Mouse (Mus musculus): Measurements from ENCODE around the gene Fgfr2. TPM values are rescaled to one million over a fixed set of nuclear protein-coding genes. Genes with fewer than 3 reads are reported as not detected.

The Fgfr2 gene
- polyA plus RNA-seq, 1 experiment from 2014 or later, result 20.3 TPM

DNA sequence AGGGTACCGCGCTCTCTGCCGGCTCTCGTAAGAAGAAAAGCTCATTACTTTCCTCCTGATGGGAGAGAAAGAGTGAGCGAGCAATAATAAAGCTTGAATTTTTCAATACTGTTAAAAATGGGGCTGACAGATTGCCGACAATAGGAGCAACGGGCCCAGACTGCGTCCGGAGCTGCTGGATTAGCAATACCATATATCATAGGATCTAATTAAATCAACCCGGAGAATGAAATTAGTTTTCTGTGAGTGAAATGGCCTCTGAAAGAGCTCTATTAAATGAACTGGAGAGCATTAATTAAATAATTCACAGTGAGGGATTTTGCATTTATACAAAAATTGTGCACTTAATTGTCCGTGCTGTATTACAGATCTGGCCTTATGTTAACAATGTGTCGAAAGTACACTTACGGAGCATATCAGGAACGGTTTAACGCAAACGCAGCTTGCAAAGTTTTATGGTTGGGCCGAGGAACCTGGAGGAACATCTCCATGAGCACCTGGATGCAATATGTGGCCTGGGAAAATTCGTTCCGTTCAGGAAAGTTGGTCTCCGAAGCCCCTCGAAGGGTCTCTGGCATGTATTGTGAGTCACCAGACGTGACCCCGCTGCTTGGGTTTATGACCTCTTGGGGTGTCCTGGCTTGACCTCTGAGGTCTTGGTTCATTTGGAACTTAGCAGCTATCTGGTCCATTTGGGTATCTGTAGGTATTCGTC lies 1344.7 kb downstream of the Fgfr2 start:
- Histone ChIP-seq H3K36me3 (ENCODE audit: control insufficient read depth, insufficient read depth) (no peaks in the 10 kb centered on the region), H3K27ac (ENCODE audit: low read length) (no peak overlapping the region), H3K27me3 (ENCODE audit: control insufficient read depth, insufficient read depth, low read length) (peaks cover 9% of the 10 kb centered on the region), H3K4me3 (ENCODE audit: low read length) (no peak overlapping the region), H3K4me1 (ENCODE audit: control insufficient read depth, insufficient read depth, low read length) (no peaks in the 10 kb centered on the region), H3K9ac (ENCODE audit: low read length) (no peak overlapping the region), H3K9me3 (replicated peaks; ENCODE audit: control insufficient read depth, low read length) (0 out of 2 replicates have a peak, but pooled peaks cover 3% of the 10 kb centered on the region), H3K4me2 (ENCODE audit: low read depth, low read length) (no peak overlapping the region)
- no peak for ATAC-seq (replicated peaks; ENCODE audit: extremely low read depth, insufficient read depth, low FRiP score)
- 79% methylated on average over 24 of the region's 24 CpGs for WGBS

DNA sequence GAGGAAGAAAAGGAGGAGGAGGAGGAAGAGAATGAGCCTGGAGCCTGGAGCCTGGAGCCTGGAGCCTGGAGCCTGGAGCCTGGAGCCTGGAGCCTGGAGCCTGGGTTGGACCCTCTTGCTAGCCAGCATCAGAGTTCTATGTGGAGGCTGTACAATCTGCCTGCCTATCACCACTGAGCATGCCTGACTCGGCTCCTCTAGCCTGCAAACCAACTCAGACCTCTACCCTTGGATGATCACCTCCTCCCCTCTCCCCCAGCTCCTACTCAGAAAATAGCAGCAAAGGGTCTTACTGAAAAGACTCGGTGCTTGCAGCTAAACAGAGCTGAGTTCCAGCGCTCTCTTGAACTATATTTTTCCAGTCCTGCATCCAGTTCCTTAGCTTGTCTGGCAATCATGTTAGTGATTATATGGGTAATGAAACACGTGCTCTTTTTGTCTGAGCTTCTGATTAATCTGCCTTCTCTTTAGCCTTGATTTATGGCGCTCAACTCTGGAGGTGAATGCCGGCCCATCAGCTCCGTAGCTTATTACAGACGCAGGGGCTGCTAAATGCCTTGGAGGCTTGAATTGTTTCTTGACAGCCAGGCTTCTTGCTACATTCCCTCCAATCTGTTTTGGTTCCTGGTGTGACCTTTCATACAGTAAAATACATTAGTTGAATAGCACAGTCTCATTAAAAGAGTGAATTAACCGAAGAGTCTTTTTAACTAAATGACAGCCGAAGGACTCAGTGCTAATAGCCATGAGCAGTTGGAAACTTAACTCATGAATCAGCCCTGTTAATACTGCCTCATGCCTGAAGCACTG lies 1345.5 kb downstream of the Fgfr2 start:
- ATAC-seq (replicated peaks; ENCODE audit: extremely low read depth, insufficient read depth, low FRiP score), result no peak
- no peak overlapping the region for H3K4me3 ChIP-seq (ENCODE audit: low read length)
- no peaks in the 10 kb centered on the region for H3K36me3 ChIP-seq (ENCODE audit: control insufficient read depth, insufficient read depth)
- 0 out of 2 replicates have a peak, but pooled peaks cover 3% of the 10 kb centered on the region for H3K9me3 ChIP-seq (replicated peaks; ENCODE audit: control insufficient read depth, low read length)
- H3K27ac ChIP-seq (ENCODE audit: low read length), result no peak overlapping the region
- H3K4me1 ChIP-seq (ENCODE audit: control insufficient read depth, insufficient read depth, low read length), result no peaks in the 10 kb centered on the region
- H3K4me2 ChIP-seq (ENCODE audit: low read depth, low read length), result no peak overlapping the region
- H3K27me3 ChIP-seq (ENCODE audit: control insufficient read depth, insufficient read depth, low read length), result peaks cover 9% of the 10 kb centered on the region
- H3K9ac ChIP-seq (ENCODE audit: low read length), result no peak overlapping the region
- WGBS, result 59% methylated on average over 10 of the region's 10 CpGs

DNA sequence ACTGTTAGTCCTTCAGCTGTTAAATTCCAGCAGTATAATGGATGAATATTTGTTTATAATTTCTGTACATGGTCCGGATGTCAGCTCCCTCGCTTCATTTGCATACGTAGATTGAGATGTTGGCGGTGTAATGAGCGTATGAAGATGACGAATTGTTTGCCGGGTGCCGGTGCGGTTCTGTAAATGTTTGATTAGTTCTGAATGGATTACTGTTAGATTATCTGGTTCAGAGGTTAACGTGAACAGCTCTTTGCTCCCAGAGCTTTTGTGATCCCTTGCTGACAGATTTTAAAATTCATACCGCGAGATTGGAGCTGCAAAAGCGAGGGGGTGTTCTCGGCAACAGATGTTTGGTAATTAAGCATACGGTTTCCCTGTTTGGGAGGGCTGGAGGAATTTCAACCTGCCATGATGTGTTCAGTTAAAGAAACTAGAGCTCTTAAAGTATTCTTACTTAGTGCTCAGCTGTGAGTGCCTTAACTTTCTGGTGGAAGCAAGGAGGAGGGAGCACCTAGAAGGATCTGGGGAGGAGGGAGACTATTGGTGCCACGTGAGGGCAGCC lies 1346.9 kb downstream of the Fgfr2 start:
- ATAC-seq (replicated peaks; ENCODE audit: extremely low read depth, insufficient read depth, low FRiP score), result no peak
- no peaks in the 10 kb centered on the region for H3K36me3 ChIP-seq (ENCODE audit: control insufficient read depth, insufficient read depth)
- no peak overlapping the region for H3K4me3 ChIP-seq (ENCODE audit: low read length)
- no peaks in the 10 kb centered on the region for H3K4me1 ChIP-seq (ENCODE audit: control insufficient read depth, insufficient read depth, low read length)
- no peak overlapping the region for H3K27ac ChIP-seq (ENCODE audit: low read length)
- no peak overlapping the region for H3K4me2 ChIP-seq (ENCODE audit: low read depth, low read length)
- H3K27me3 ChIP-seq (ENCODE audit: control insufficient read depth, insufficient read depth, low read length), result peaks cover 9% of the 10 kb centered on the region
- H3K9me3 ChIP-seq (replicated peaks; ENCODE audit: control insufficient read depth, low read length), result 0 out of 2 replicates have a peak, but pooled peaks cover 3% of the 10 kb centered on the region
- no peak overlapping the region for H3K9ac ChIP-seq (ENCODE audit: low read length)
- WGBS, result 73% methylated on average over 16 of the region's 16 CpGs

DNA sequence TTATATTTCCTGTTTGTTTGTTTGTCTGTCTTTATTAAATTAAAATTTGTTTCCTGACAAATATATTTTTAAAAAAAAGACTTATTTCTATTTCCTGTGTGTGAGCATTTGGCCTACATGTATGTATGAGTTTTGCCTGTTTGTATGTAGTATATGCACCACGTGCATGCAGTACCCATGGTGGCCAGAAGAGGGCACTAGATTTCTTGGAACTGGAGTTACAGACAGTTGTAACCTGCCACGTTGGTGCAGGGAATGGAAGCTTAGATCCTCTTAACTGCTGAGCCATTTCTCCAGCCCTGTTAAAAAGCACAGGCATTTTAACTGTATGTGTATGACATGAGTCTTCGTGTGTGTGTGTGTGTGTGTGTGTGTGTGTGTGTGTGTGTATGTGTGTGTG lies 1365.2 kb downstream of the Fgfr2 start:
- no peaks in the 10 kb centered on the region for H3K27me3 ChIP-seq (ENCODE audit: control insufficient read depth, insufficient read depth, low read length)
- 87% methylated on average over 3 of the region's 3 CpGs for WGBS
- H3K4me1 ChIP-seq (ENCODE audit: control insufficient read depth, insufficient read depth, low read length), result no peaks in the 10 kb centered on the region
- ATAC-seq (replicated peaks; ENCODE audit: extremely low read depth, insufficient read depth, low FRiP score), result no peak
- no peak overlapping the region for H3K4me3 ChIP-seq (ENCODE audit: low read length)
- no peak overlapping the region for H3K4me2 ChIP-seq (ENCODE audit: low read depth, low read length)
- no peaks in the 10 kb centered on the region for H3K36me3 ChIP-seq (ENCODE audit: control insufficient read depth, insufficient read depth)
- no peak overlapping the region for H3K9ac ChIP-seq (ENCODE audit: low read length)
- H3K9me3 ChIP-seq (replicated peaks; ENCODE audit: control insufficient read depth, low read length), result peaks cover 5% of the 10 kb centered on the region
- H3K27ac ChIP-seq (ENCODE audit: low read length), result no peak overlapping the region

DNA sequence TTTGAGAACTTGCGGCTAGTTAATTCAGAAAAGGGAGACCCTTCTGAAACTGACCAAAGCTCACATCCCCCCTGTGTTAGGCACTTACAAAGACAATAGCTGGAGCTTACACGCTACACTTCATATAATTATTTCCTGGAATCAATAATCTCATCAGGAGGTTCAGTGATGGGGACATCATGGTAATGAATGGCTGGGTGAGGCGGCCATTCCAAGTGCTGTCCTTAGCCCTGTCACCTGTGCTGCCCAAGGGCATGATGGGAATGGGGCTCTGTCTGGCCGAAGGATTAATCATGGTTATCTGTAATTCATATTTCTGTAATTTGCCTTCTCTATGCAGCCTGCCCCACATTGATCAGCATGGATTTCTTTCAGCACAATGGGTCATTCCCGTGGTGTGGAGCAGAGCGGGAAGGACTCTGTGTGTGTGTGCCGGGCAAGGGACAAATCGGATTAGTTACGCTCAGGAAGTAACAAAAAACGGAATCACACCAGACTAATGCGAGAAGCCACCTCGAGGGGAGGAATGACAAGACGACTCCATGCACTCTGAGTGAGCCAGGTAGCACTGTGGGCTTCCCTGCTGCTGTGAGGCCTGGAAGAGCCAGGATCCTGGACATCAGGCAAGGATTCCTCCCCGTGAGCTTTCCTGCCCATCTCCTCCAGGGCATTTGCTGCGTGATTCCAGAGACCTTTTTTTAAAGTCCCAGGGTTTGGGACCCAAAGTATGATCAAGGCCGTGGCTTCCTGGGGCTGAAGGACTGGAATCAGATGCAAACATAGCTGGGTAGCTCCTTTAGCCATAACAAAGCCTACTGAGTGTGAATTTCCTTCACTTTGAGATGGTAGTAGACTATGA lies 1375.8 kb downstream of the Fgfr2 start:
- H3K27ac ChIP-seq (ENCODE audit: low read length), result no peak overlapping the region
- ATAC-seq (replicated peaks; ENCODE audit: extremely low read depth, insufficient read depth, low FRiP score), result no peak
- H3K4me3 ChIP-seq (ENCODE audit: low read length), result no peak overlapping the region
- H3K27me3 ChIP-seq (ENCODE audit: control insufficient read depth, insufficient read depth, low read length), result no peaks in the 10 kb centered on the region
- no peaks in the 10 kb centered on the region for H3K36me3 ChIP-seq (ENCODE audit: control insufficient read depth, insufficient read depth)
- no peaks in the 10 kb centered on the region for H3K4me1 ChIP-seq (ENCODE audit: control insufficient read depth, insufficient read depth, low read length)
- H3K4me2 ChIP-seq (ENCODE audit: low read depth, low read length), result no peak overlapping the region
- WGBS, result 64% methylated on average over 16 of the region's 16 CpGs
- no peaks in the 10 kb centered on the region for H3K9me3 ChIP-seq (replicated peaks; ENCODE audit: control insufficient read depth, low read length)
- no peak overlapping the region for H3K9ac ChIP-seq (ENCODE audit: low read length)

DNA sequence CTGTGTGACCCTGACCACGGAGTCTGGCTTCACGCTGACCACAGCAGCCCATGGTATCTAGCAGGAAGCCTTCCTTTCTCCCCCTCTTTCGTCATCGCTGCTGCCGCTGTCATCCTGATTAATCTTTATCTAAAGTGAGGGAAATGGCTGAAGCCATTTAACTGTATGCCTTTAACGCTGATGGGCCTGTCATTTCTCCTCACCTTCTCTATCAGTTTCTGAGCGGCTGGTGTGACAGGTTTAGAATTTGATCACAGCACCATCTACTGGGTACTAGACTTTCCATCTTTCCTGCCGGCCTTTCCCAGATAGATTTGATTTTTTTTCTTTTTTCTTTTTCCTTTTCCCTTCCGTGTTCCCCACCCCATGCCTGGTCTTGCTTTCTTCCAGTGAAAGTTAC lies 1376.4 kb downstream of the Fgfr2 start:
- no peaks in the 10 kb centered on the region for H3K36me3 ChIP-seq (ENCODE audit: control insufficient read depth, insufficient read depth)
- H3K9ac ChIP-seq (ENCODE audit: low read length), result no peak overlapping the region
- no peaks in the 10 kb centered on the region for H3K27me3 ChIP-seq (ENCODE audit: control insufficient read depth, insufficient read depth, low read length)
- H3K9me3 ChIP-seq (replicated peaks; ENCODE audit: control insufficient read depth, low read length), result no peaks in the 10 kb centered on the region
- H3K27ac ChIP-seq (ENCODE audit: low read length), result no peak overlapping the region
- H3K4me3 ChIP-seq (ENCODE audit: low read length), result no peak overlapping the region
- no peaks in the 10 kb centered on the region for H3K4me1 ChIP-seq (ENCODE audit: control insufficient read depth, insufficient read depth, low read length)
- WGBS, result 13% methylated on average over 9 of the region's 9 CpGs
- ATAC-seq (replicated peaks; ENCODE audit: extremely low read depth, insufficient read depth, low FRiP score), result no peak
- no peak overlapping the region for H3K4me2 ChIP-seq (ENCODE audit: low read depth, low read length)

DNA sequence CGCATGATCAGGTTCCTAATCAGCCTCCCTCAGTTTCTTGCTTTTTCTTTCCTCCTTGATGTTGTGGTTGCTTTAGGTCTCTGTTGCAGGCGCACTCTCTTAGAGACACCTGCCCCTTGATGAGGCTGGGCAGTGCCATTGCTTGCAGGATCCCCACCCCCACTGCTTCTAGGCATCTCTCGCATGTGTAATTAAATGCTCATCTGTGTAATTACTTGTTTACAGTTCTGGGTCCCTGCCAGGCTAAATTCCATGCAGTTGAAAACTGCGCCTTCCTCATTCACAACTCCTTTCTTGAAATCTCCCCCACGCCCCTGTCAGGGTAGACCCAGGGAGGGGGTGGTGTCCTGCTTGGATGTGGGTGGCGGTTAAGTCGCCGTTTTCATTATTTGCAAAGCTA lies 1380.0 kb downstream of the Fgfr2 start:
- Histone ChIP-seq H3K36me3 (ENCODE audit: control insufficient read depth, insufficient read depth) (no peaks in the 10 kb centered on the region), H3K27me3 (ENCODE audit: control insufficient read depth, insufficient read depth, low read length) (no peaks in the 10 kb centered on the region), H3K27ac (ENCODE audit: low read length) (no peak overlapping the region), H3K4me2 (ENCODE audit: low read depth, low read length) (no peak overlapping the region), H3K4me1 (ENCODE audit: control insufficient read depth, insufficient read depth, low read length) (no peaks in the 10 kb centered on the region), H3K4me3 (ENCODE audit: low read length) (no peak overlapping the region), H3K9ac (ENCODE audit: low read length) (no peak overlapping the region), H3K9me3 (replicated peaks; ENCODE audit: control insufficient read depth, low read length) (no peaks in the 10 kb centered on the region)
- 64% methylated on average over 8 of the region's 8 CpGs for WGBS
- no peak for ATAC-seq (replicated peaks; ENCODE audit: extremely low read depth, insufficient read depth, low FRiP score)

DNA sequence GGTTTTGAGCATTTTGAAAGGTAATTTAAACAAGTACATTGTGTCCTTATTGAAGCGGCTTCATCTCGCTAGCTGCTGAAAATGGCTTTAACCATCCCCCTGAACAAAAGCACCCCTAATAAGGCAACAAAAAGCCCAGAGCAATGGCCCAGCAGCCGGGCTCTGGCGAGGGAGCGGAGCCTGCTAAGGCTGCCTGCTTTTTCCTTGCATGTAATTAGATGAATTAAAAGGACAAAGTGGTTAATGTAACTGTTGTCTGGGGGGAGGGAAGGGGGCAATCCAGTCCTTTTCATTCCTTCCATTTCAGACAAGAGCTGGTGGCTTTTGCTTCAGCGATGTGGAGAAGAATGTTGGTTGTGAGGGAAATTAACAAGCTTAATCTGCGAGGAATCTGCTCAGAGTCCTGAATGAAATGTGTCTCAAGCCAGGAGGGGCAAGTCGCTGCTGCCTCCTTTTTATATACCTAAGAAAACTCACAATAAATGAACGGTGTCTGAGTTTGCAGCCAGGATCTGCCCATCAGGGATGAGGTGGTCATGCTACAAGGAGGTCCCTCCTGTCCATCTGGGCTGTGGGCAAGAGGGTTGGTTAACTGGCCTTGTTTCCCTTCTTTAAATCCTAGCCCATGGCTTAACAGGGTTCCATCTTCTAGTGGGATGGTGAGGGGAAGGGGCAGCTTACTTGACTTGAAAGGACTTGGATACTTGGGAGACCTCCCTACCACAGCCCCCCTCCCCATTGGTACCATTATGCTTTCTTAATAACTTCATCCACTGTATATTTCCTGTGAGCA lies 1400.2 kb downstream of the Fgfr2 start:
- Histone ChIP-seq H3K27me3 (ENCODE audit: control insufficient read depth, insufficient read depth, low read length) (0 out of 2 replicates have a peak, but pooled peaks cover 2% of the 10 kb centered on the region), H3K9me3 (replicated peaks; ENCODE audit: control insufficient read depth, low read length) (no peaks in the 10 kb centered on the region), H3K36me3 (ENCODE audit: control insufficient read depth, insufficient read depth) (no peaks in the 10 kb centered on the region), H3K4me2 (ENCODE audit: low read depth, low read length) (no peak overlapping the region), H3K4me3 (ENCODE audit: low read length) (no peak overlapping the region), H3K9ac (ENCODE audit: low read length) (no peak overlapping the region), H3K4me1 (ENCODE audit: control insufficient read depth, insufficient read depth, low read length) (no peaks in the 10 kb centered on the region), H3K27ac (ENCODE audit: low read length) (no peak overlapping the region)
- WGBS, result 46% methylated on average over 9 of the region's 9 CpGs
- no peak for ATAC-seq (replicated peaks; ENCODE audit: extremely low read depth, insufficient read depth, low FRiP score)
